Mouse (Mus musculus) spleen, postnatal 10 days (tissue): ENCODE measurements around the gene Adamtsl3.
"Not testable (repeated sequence)": the region's sequence is repeated elsewhere in the genome, so short reads cannot be mapped to it uniquely, and the experiment has no call there.

Experiments
- DNase-seq, 2 experiments: peaks; one replicate each; pipeline ENCODE4 v3.0.0; 2021 to 2022; ENCODE audit warnings: low spot score in 2 of 2

Adamtsl3 gene

DNA sequence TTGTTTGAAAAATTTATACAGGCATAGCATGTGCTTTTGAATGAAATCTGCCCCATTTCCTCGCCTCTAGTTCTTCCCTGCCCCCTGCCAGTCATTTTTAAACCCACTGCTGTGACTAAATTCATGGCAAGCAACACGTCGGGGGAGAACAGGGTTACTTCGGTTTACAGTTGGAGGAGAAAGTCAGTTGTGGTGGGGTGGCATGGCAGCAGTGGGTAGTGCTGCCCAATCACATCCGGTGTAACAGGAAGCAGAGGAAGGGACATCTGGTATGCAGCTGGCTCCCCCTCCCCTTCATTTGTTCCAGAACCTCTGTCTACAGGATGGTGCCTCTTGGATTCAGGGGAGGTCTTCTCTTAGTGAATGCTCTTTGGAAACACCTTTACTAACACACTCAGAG, 25.6 kb downstream of the Adamtsl3 start:
- DNase-seq: no peak

DNA sequence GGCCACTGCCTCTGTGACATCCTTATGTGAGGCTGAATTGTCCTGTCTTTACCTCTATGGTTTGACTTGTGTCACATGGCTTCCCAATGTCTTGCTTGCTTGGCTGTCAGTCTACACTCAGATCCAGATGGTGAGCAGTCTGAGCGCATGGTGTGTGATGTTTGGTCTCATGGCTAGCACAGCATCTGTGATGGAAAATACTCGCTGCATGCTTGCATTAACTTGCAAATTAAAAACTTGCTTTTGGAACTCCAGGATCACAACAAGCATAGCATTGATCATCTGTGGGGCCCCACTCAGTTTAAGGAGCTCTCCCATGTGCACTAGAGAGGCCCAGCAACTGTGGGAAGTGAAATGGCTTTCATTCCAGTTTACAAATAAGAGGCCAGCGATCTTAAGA, 29.1 kb downstream of the Adamtsl3 start:
- no peak for DNase-seq

DNA sequence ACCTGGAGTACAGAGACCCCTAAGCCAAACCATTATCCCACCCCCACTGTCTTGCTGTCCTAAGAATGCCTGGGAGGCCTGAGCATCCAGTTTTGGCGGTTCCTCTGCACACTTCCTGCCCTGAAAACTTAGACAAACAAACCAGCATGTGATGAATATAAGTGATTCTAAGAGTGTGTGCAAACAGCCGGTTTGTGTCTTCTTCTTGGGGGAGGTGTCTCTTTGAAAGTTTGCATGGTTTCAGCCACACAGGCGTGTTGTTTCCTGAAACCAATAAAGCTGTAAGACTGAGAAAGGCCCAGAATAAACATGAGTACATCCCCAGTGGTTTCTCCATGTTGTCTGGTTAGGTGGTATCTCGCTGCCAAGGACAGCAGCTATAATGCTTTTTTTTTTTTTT, 30.6 kb downstream of the Adamtsl3 start:
- DNase-seq: no peak

DNA sequence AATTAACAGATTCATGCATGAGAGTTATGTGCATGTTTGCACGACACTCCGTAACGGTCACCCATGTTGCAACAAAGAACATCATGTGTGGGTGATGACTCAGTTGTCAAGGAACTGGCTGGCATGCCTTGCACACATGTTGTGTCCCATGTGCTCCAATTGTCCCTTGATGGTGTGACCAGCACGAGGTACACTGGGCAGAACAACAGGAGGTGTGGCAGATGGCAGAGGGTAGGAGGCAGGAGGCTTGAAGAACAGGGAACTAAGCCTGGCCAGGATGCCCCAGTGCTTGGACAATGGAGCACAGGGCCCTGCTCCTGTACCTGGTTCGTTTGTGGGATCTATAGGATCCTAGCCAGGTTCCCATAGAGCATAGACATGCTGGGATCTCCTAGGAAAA, 31.0 kb downstream of the Adamtsl3 start:
- no peak for DNase-seq

DNA sequence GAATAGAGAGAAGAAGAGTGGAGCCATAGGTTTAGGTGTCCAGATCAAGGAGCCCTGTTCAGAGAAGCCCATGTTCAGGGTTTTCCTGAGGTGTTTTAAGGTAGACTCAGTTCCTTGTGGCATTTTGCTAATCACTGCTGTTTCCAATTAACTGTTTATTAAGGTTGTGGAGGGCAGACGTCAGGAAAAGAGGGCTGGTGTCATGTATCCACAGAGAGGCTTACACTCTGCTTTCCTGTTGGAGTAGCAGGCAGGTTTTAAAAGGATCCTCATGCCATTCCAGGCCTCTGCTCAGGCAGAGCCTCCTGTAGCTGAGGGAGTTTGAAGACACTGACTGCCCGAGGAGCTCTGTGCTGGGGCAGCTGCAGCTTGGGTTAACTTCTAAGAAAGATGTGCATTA, 32.6 kb downstream of the Adamtsl3 start:
- DNase-seq: no peak

DNA sequence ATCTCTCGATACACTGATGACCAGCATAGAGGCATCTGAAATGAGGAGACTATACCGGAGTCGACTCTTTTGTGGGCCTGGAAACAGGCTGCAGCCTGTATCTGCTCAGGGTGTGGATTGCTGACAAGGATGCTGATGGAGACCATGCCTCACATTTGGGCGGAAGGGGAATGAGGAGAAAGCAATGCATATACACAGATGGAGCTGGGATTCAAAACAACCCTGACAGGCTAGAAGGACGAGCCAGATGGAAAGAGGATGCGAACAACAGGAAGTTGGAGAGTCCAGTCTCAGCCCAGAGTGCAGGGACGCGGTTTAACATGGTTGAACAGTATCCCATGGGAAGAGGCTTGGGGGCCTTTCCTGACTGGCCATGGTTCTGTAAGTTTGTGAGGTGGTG, 34.6 kb downstream of the Adamtsl3 start:
- DNase-seq: no peak

DNA sequence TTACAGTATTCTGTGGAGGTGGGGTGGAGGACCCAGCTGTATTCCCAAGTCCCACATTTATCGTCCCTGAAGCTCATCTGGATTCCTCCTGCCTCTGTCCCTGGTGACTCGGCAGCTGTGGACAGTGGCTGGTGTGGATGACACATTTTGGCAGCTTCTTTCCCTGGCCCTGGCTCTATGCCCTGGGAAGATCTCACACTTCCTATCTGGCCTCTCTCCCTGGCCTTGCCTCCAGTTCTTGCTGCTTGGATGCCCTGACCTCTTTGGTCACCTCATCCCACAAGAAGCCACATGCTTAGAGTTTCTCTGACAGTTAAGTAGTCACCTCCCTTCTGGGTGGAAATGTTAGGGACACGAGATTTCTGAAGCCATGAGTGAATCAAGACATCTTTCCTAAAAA, 35.9 kb downstream of the Adamtsl3 start:
- DNase-seq: no peak

DNA sequence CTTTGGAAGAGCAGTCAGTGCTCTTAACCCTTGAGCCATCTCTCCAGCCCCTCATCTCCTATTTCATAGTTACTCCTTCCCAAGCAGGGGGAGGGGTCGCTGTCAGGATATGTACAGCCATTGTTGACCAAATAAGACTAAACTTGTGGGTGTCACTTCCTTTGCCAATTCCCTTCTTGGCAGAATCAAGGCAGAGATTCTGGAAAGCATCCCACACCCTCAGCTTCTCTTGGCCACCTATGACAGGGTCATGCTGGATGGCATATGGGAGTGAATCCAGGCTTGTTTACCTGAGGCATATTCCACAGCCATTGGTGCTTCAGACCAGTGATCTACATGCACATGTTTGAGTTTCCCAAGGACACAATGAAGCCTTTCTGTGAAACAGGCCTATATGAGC, 42.8 kb downstream of the Adamtsl3 start:
- no peak for DNase-seq

DNA sequence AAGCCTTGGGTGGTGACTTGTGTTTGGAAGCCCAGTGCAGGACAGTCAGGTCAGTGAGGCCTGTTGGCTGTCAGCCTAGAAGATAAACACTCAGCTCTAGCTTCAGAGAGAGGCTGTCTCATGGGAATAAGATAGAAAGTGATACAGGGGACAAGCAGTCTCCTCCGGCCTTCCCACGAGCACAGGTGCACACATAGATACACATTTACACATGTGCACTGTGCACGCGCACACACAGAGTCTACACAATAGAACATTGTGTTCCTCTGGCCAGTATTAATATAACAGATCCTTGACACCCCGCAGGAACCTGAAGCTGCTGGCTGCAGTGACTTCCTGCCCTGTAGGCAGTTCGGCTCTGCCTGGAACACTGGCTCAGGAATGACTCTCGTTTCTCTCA, 44.3 kb downstream of the Adamtsl3 start:
- no peak for DNase-seq

DNA sequence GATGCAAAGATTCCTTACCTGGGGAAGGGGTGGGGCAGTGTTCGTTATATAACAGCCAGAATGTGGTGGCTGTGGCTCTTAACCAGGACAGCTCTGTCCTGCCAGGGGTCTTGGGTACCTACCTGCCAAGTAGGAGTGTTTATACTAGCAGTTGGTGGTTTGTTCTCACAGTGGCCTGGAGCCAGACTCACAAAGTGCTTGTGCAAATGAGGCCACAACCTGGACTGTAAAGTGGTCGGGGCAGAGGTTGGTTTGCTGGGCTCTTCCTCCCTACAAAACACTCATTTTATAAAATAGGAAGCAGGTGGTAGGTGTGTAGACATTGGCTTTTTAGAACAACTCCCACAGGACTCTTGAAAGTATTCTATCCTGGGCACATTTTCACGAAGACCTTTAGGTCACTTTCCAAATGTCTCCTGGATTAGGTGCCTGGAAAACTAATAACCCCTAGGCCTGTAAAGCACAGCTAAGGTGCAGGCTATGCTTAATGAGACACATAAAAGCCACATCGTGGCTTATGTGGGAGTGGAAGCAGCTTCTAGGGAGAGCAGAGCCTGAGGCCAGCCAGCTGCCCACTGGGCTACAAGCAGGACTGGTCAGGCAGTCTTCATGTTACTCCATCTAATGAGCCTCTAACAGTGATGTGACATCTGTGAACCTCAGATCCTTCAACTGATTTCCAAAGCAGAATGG, 47.5 kb downstream of the Adamtsl3 start:
- no peak for DNase-seq

DNA sequence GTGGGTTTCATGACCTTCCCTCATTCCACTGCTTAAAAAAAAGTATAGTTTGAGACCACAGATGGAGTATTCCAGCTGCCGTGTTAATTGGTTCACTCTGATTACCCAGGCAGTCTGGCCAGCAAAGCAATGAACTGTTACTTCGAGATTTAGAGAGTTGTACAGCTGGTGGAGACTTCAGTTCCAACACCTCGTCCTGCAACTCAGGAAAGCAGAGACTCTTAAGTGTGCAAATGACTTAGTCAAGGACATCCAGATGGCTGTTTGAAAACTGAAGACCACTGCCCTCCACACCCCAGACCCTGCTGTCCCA, 48.0 kb downstream of the Adamtsl3 start:
- DNase-seq: no peak

DNA sequence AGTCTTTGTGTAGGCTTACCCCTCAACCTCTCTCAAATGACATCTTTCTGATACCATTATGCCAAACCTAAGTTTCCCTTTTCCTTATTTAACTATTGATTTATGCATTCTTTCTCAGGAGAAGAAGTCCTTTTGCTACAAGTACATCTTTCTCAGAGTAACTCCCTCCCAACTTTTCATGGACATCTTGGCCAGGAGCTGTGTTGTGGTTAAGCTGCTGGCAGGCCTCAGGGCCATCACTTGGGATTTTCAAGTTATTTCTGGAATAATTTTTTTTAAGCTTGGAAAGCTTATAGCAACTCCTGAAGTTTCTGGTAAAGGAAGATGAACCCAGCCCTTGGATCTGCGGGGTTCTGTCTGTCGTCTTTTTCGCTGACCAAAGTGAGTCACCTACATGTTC, 51.6 kb downstream of the Adamtsl3 start:
- DNase-seq: no peak

DNA sequence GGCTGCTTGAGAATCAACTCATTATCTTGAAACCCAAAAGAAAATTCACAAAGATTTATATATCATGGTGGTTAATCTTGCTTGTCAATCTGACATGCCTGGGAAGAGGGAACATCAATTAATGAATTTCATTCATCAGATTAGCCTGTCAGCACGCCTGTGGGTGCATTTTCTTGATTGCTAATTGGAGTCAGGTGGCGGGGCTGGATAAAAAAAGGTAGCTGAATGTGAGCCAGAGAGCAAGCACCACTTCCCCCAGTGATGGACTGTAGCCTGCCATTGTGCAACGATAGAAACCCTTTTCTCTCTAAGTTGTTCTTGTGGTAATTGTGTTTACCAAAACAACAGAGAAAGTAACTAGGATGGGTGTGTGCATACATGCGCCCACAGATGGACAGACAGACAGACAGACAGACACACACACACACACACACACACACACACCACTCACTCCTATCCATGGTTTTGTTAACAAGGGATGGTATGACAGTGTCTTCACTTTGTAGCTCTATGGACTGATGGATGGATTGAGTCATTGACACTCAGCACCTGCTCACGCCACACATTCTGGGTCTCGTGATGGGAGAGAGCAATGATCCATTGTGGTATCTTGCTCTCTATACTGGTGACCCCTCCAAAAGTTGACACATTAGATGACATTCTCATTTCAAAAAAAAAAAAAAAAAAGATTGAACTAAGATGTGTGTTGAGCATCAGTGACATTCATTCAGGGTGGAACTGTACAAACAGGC, 59.1 kb downstream of the Adamtsl3 start:
- DNase-seq: no peak

DNA sequence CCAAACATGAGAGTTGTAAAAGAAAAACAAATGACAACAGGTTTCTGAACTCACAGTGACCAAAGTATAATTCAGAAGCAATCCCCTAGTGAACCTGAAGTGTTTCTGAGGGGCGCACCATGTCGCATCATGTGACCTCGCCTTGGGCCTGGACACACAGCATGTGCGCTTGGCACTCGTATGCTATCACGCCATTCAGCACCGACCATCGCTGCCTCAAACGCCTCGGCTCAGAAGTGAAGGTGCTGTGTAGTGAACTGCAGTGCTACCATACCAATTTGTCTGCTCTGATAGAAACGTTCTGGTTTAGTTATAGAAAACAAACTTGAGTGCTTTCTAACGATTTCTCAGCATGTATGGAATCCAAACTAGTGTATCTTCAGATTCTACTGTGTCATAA, 59.7 kb downstream of the Adamtsl3 start:
- DNase-seq: no peak

DNA sequence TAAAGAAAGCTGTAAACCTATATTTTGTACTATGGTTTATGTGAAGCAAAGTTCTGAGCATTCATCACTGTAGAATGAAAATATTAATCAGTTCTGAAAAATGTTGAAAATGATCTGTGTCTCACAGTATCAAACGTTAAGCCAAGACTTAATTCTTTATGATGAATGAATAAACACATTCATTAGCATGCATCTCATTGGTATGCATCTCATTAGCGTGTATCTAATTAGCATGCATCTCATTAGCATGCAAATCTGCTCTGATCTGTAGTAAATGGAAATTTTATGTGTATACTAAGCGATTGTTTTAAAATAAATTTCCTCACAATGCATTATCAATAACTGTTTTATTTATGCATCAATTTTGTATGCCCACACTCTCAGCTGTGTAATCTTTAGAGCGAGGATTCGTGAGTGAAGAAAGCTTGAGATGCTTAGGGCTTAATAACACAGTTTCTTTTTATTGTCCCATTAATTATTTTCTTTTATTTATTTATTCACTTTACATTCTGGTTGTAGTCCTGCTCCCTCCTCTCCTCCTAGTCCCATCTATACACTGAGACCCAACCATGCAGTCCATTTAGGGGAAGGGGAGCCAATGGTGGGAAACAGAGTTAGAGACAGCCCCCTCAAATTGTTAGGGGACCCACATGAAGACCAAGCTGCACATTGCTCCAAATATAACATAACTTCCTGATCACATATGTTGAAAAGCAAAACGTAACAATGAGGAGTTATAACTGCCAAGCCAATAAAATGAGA, 60.4 kb downstream of the Adamtsl3 start:
- DNase-seq: no peak

DNA sequence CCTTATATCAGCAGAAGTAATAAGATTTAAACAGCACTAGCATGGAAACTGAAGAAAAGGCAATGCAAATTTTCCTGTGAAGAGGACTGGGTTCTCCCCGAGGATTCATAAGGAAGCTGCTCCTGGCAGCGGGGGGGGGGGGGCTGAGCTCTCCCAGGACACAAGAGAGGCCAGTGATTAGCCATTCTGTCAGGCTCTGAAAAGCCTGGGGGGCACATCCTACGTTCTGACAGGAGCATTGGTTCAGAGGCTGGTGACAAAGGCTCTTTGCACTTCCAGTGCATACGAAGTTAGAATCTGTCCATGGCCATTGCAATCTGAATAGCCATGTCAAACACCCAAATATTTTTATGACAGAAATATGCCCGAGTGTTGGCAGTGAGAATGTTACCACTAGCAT, 61.4 kb downstream of the Adamtsl3 start:
- DNase-seq: no peak

DNA sequence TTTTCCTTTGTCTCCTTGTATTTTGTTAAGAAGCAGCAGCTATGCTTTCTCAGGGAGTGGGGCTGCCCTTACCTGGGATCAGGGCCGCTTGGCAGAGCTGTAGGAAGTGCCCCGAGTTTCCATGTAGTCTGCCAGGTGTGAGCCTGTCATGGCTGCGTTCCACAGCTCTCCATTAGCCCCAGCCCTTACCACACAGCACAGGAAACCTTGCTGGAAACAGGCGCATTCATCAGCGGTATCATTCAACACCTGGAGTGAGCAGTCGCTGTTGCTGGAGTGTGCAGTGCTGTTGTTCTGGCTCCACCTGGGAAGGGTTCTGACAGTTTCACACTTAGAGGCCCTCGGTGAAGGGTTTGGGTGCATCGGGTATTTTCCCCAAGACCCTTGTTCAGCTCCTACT, 62.1 kb downstream of the Adamtsl3 start:
- DNase-seq: no peak

DNA sequence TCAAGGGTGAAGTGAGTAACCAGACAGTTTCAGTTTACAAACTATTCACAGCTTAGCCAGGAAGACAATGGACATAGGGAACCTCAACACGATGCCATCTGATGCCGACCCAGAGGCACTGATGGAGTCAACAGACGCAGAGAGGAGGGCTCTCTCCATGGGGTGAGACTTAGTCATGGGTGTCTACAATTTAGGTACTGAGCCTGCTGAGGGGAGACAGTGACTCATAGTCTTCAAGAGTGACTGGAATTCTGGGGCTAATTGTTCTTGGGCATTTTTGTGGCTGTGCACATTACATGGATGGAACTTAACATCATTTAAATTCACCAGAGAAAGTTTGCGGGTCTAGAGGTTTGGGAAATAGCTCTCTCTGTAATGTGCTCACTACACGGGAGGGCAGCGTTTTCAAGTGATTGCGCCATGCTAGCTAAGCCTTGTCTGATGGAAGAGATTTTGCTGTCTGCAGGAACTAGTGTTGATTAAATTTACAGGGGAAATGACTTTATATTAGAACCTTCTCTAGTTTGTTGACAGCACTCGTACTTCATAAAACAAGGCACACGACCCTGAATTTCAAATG, 70.1 kb downstream of the Adamtsl3 start:
- no peak for DNase-seq

DNA sequence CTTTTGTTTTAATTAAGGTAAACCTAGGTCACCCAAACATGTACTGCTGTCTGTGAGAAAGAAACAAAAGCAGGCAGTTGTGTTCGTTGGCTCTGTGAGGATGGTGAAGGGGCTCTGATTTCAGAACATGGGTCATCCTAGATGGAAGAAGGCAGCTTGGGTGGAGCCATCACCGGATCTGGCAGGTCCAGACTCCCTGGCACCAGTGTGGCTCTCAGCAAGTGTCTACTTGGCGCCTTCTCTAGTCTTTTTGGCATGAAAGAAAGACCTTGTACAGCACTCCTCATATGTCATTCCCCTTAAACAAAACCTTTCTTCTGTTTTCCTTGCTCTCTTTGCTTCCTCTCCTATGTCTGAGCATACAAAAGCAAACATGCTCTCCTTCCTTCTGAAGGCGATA, 75.5 kb downstream of the Adamtsl3 start:
- no peak for DNase-seq

DNA sequence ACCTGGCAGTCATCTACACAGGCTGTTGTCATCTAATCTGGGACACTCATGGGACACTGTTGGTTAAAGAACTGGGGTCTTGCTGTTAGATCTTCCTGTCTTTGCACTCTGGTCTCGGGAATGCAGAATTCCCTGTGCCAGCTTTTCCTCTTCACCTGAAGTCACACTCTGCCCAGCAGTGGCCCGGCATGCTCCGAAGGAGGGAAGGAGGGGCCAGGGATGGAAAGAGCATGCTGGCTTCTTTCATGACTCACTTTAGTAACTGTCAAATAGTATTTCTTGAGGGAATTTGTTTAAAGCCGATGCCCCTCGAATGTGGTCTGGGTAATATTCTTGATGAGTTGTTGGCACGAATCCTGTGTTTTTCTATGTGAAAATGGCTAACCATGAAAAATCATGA, 81.2 kb downstream of the Adamtsl3 start:
- no peak for DNase-seq

DNA sequence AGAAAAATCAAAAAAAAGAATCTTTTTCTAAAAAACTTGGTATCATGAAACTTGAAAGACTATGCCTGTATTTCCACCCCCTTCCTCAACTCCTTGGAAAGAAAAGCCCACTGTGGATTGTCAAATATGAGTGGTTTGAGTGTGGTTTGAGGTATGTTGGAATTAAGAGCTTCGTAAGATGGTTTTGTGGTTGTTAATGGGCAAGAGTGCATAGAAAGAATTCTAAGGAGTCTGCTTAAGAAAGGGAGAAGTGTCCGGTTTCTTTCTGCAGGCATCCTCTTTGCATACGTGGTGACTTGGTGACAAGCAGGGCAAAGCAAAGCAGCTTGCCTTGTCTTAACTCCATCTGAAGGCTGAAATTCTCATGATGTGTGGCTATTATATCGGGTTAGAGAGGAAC, 81.6 kb downstream of the Adamtsl3 start:
- DNase-seq: no peak

DNA sequence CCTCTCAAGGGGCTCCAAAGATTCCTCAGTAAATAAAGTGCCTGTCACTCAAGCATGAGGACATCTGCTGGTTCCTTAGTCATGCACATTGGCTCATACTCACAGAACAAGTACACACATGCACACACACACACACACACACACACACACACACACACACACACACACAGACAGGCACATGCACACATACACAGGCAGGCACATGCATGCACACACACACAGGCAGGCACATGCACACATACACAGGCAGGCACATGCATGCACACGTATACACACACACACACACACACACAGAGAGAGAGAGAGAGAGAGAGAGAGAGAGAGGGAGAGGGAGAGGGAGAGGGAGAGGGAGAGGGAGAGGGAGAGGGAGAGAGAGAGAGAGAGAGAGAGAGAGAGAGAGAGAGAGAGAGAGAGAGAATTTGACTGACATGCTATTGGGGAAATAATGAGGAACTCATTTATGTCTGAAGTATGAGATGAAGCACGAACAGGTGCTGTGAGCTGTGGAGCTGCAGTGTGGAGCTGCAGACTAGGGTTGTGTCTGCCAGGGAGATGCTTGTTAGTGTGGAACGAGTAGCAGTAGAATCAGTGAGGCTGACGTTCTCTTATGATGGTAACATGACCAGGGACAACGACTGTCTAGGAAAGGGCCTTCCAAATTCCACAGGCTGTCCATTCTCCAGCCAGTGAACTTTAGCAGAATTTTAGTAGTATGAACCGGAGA, 85.0 kb downstream of the Adamtsl3 start:
- not testable (repeated sequence) for DNase-seq
